Mouse (Mus musculus) olfactory bulb, adult 2 months (tissue): ENCODE data around the gene Pfn1. TPM values are rescaled to one million over a fixed set of nuclear protein-coding genes. Genes with fewer than 3 reads are reported as not detected.

Experiments
- H3K27ac ChIP-seq: fragments of 200-500 bp; 2 replicates; pipeline ENCODE4 v1.5.1; 2012; ENCODE audit warnings: low read depth, low read length; ENCODE audit not compliant: insufficient read depth
- H3K4me1 ChIP-seq: fragments of 200-500 bp; 2 replicates; pipeline ENCODE4 v1.6.1; 2012; ENCODE audit warnings: low read length; ENCODE audit not compliant: control insufficient read depth, insufficient read depth
- H3K4me3 ChIP-seq: fragments of 200-500 bp; 2 replicates; pipeline ENCODE4 v1.5.1; 2012; ENCODE audit warnings: mild to moderate bottlenecking, low read depth, low read length, moderate library complexity; ENCODE audit not compliant: insufficient read depth
- CTCF ChIP-seq: fragments of 200-500 bp; IDR thresholded peaks from 2 replicates; pipeline ENCODE4 v1.5.1; 2012; ENCODE audit warnings: low read depth, mild to moderate bottlenecking, low read length, moderate library complexity; ENCODE audit not compliant: insufficient read depth
- POLR2A ChIP-seq: fragments of 200-500 bp; IDR thresholded peaks from 2 replicates; pipeline ENCODE4 v1.6.1; 2012; ENCODE audit warnings: mild to moderate bottlenecking, low read depth, low read length, moderate library complexity; ENCODE audit not compliant: insufficient read depth
- WGBS: fragments of 180-500 bp; shearing (Covaris S2); methylation state at CpG from one replicate; pipeline ENCODE4 v1.1.7; 2018; 5-methylcytosine and 5-hydroxymethylcytosine counted together
- polyA plus RNA-seq: library from polyadenylated mRNA; stranded (reverse); fragments of >200 nt; gene quantifications from 2 replicates; pipeline ENCODE4 v1.2.4, GENCODE M21; 2012; ENCODE audit warnings: low replicate concordance; ENCODE audit not compliant: missing spikeins, insufficient read depth, insufficient read length

Pfn1 gene
- polyA plus RNA-seq, 1 experiment = 496 TPM

GRCm38 (mm10) chr11:70658521-70658920, 4.1 kb upstream of the Pfn1 start:
- Histone ChIP-seq H3K27ac (no peak overlapping the region), H3K4me1 (peaks cover 13% of the 10 kb centered on the region), H3K4me3 (no peak overlapping the region)
- 90% methylated on average over 5 of the region's 5 CpGs for WGBS
- TF ChIP-seq CTCF = no peak
- no peak for TF ChIP-seq POLR2A

- 70% methylated on average over 9 of the region's 9 CpGs for WGBS
- H3K4me1 ChIP-seq = peaks cover 13% of the 10 kb centered on the region
- no peak overlapping the region for H3K27ac ChIP-seq
- TF ChIP-seq POLR2A (no peak), CTCF (no peak)
- no peak overlapping the region for H3K4me3 ChIP-seq
Observed at GRCm38 (mm10) chr11:70657991-70658390, 3.5 kb upstream of the Pfn1 start.

GRCm38 (mm10) chr11:70657573-70657972, 3.1 kb upstream of the Pfn1 start:
- TF ChIP-seq CTCF = no peak
- TF ChIP-seq POLR2A = no peak
- 57% methylated on average over 6 of the region's 6 CpGs for WGBS

GRCm38 (mm10) chr11:70656964-70657363, 2.5 kb upstream of the Pfn1 start, which contains the start of gene Eno3:
Gene Eno3 (plus strand): TSS chr11:70657202.
- TF ChIP-seq POLR2A (no peak), CTCF (no peak)
- 51% methylated on average over 3 of the region's 3 CpGs for WGBS
- Histone ChIP-seq H3K27ac (no peak within 1 kb of the TSS), H3K4me1 (peaks cover 17% of the 10 kb centered on the region), H3K4me3 (peak within 1 kb of the TSS; percentile 78)

More at GRCm38 (mm10) chr11:70657573-70657972, 3.1 kb upstream of the Pfn1 start:
- peaks cover 15% of the 10 kb centered on the region for H3K4me1 ChIP-seq
- H3K27ac ChIP-seq = no peak overlapping the region
- no peak overlapping the region for H3K4me3 ChIP-seq

- Histone ChIP-seq H3K4me1 (peaks cover 19% of the 10 kb centered on the region), H3K27ac (no peak overlapping the region), H3K4me3 (0 out of 2 replicates have a peak overlapping the region, but pooled peaks have one; percentile 78)
- 48% methylated on average over 16 of the region's 16 CpGs for whole genome bisulfite sequencing
- TF ChIP-seq POLR2A = no peak
- TF ChIP-seq CTCF = no peak
Observed at GRCm38 (mm10) chr11:70656456-70656927, 2.0 kb upstream of the Pfn1 start.

- WGBS = 3% methylated on average over 61 of the region's 61 CpGs
- peak overlapping the region; percentile 6; the same call in 1 of the 2 replicates for H3K27ac ChIP-seq
Observed at GRCm38 (mm10) chr11:70655571-70656455, 1.4 kb upstream of the Pfn1 start.

GRCm38 (mm10) chr11:70654923-70655570, 603 bp upstream of the Pfn1 start:
- Histone ChIP-seq H3K4me1 (peaks cover 19% of the 10 kb centered on the region), H3K27ac (peak overlapping the region; percentile 78), H3K4me3 (peak overlapping the region; percentile 78)
- peak; percentile 65; the same call in 1 of the 2 replicates for TF ChIP-seq POLR2A
- no peak for TF ChIP-seq CTCF
- under 1% methylated on average over 48 of the region's 48 CpGs for WGBS

More at GRCm38 (mm10) chr11:70655571-70656455, 1.4 kb upstream of the Pfn1 start:
- no peak for TF ChIP-seq CTCF
- TF ChIP-seq POLR2A = 0 out of 2 replicates have a peak, but pooled peaks have one; percentile 21
- Histone ChIP-seq H3K4me3 (peak overlapping the region; percentile 78), H3K4me1 (peaks cover 19% of the 10 kb centered on the region)

- Histone ChIP-seq H3K4me1 (peaks cover 24% of the 10 kb centered on the region), H3K4me3 (peak overlapping the region; percentile 78), H3K27ac (peak overlapping the region; percentile 80)
- under 1% methylated on average over 63 of the region's 63 CpGs for WGBS
- TF ChIP-seq POLR2A (no peak), CTCF (no peak)
Observed at GRCm38 (mm10) chr11:70653345-70654197, 873 bp downstream of the Pfn1 start.
